Mouse (Mus musculus): ENCODE data around the gene Zfp784. TPM values are rescaled to one million over a fixed set of nuclear protein-coding genes. Genes with fewer than 3 reads are reported as not detected.
"Not testable (repeated sequence)": the region's sequence is repeated elsewhere in the genome, so short reads cannot be mapped to it uniquely, and the experiment has no call there.

The Zfp784 gene
- total and polyA plus RNA-seq, 2 experiments: 2.4 to 2.9 TPM

- no peaks in the 10 kb centered on the region for H3K4me1 ChIP-seq (ENCODE audit: control insufficient read depth, insufficient read depth, low read length)
- 94% methylated on average over 21 of the region's 21 CpGs for WGBS
- peaks cover 3% of the 10 kb centered on the region; the same call in 1 of the 2 replicates for H3K79me2 ChIP-seq (ENCODE audit: control insufficient read depth, insufficient read depth, low read length)
- H3K4me3 ChIP-seq (ENCODE audit: insufficient read depth, low read depth, low read length): no peak overlapping the region
- H3K9ac ChIP-seq (ENCODE audit: low read depth, low read length): no peak overlapping the region
- TF ChIP-seq CTCF (IDR thresholded peaks at IDR 0.05; ENCODE audit: low read depth, low read length) (no peak), POLR2A (IDR thresholded peaks at IDR 0.05; ENCODE audit: extremely low read depth, insufficient read depth, low read length) (no peak)
- H3K27me3 ChIP-seq (ENCODE audit: control insufficient read depth, insufficient read depth, low read length): peaks cover 3% of the 10 kb centered on the region; the same call in 1 of the 2 replicates
- no peak for DNase-seq (ENCODE audit: extremely low read depth, low read depth, low spot score)
- no peak overlapping the region for H3K27ac ChIP-seq (replicated peaks; ENCODE audit: insufficient read depth, low read depth, low read length)
- H3K36me3 ChIP-seq (ENCODE audit: control insufficient read depth, insufficient read depth, low read length): peaks cover 40% of the 10 kb centered on the region
These were observed 8.3 kb downstream of the Zfp784 start for GRCm38 (mm10) chr7:5029946-5030345.

- WGBS: 95% methylated on average over 22 of the region's 22 CpGs
- Histone ChIP-seq H3K27ac (replicated peaks; ENCODE audit: insufficient read depth, low read depth, low read length) (no peak overlapping the region), H3K79me2 (ENCODE audit: control insufficient read depth, insufficient read depth, low read length) (peaks cover 3% of the 10 kb centered on the region; the same call in 1 of the 2 replicates), H3K4me1 (ENCODE audit: control insufficient read depth, insufficient read depth, low read length) (no peaks in the 10 kb centered on the region), H3K4me3 (ENCODE audit: insufficient read depth, low read depth, low read length) (no peak overlapping the region), H3K9ac (ENCODE audit: low read depth, low read length) (no peak overlapping the region), H3K36me3 (ENCODE audit: control insufficient read depth, insufficient read depth, low read length) (peaks cover 40% of the 10 kb centered on the region), H3K27me3 (ENCODE audit: control insufficient read depth, insufficient read depth, low read length) (peaks cover 3% of the 10 kb centered on the region; the same call in 1 of the 2 replicates)
- no peak for TF ChIP-seq POLR2A (IDR thresholded peaks at IDR 0.05; ENCODE audit: extremely low read depth, insufficient read depth, low read length)
- TF ChIP-seq CTCF (IDR thresholded peaks at IDR 0.05; ENCODE audit: low read depth, low read length): no peak
- DNase-seq (ENCODE audit: extremely low read depth, low read depth, low spot score): no peak
These were observed 8.7 kb downstream of the Zfp784 start for GRCm38 (mm10) chr7:5029543-5029942.

DNA sequence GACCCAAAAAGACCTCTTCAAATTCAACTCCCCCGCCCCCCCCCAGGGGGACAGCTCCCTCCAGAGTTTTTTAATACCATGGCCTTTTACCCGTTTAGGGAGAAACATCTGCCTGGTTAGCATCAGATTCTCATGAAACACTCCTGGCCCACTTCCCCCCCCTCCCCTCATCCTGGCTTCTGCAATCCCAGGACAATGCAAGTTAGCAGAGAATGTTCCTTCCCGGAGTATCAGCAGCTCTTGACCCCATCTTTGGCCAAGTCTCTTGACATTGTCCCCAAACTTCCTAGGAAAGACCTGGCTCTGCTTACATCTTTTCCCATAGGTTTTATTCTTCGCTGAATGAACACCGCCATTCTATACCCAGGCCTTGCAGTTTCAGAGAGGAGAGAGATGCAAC lies 17.0 kb downstream of the Zfp784 start:
- peaks cover 4% of the 10 kb centered on the region; the same call in 1 of the 2 replicates for H3K36me3 ChIP-seq (ENCODE audit: control insufficient read depth, insufficient read depth, low read length)
- no peaks in the 10 kb centered on the region for H3K27me3 ChIP-seq (ENCODE audit: control insufficient read depth, insufficient read depth, low read length)
- H3K79me2 ChIP-seq (ENCODE audit: control insufficient read depth, insufficient read depth, low read length): peaks cover 23% of the 10 kb centered on the region; the same call in 1 of the 2 replicates
- TF ChIP-seq POLR2A (IDR thresholded peaks at IDR 0.05; ENCODE audit: extremely low read depth, insufficient read depth, low read length): no peak
- TF ChIP-seq CTCF (IDR thresholded peaks at IDR 0.05; ENCODE audit: low read depth, low read length): no peak
- peak overlapping the region; percentile 66 for H3K4me3 ChIP-seq (ENCODE audit: insufficient read depth, low read depth, low read length)
- 41% methylated on average over 5 of the region's 5 CpGs for WGBS
- peak overlapping the region; percentile 82 for H3K27ac ChIP-seq (replicated peaks; ENCODE audit: insufficient read depth, low read depth, low read length)
- H3K9ac ChIP-seq (ENCODE audit: low read depth, low read length): peak overlapping the region; percentile 10; the same call in 1 of the 2 replicates
- DNase-seq (ENCODE audit: extremely low read depth, low read depth, low spot score): no peak
- H3K4me1 ChIP-seq (ENCODE audit: control insufficient read depth, insufficient read depth, low read length): peaks cover 12% of the 10 kb centered on the region

DNA sequence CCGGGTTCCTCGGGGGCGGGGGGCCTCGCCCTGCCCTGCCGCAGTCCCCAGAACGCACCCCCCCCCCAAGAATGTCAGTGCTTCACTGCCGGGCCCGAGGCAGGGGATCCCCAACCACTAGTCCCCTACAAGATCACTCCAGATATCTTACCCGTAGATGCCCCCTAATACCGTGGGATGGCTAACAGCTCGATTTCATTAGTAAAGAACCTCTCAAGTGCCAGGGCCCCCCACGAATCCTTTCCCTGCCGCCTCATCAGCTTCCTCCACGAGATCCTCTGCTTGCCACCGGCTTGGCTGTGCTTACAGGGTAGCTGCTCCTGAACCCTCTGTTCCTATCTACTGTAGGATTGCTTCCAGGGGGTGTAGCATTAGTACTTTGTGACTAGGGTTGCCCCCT lies 17.6 kb downstream of the Zfp784 start:
- peak overlapping the region; percentile 78 for H3K9ac ChIP-seq (ENCODE audit: low read depth, low read length)
- H3K79me2 ChIP-seq (ENCODE audit: control insufficient read depth, insufficient read depth, low read length): peaks cover 23% of the 10 kb centered on the region; the same call in 1 of the 2 replicates
- H3K27ac ChIP-seq (replicated peaks; ENCODE audit: insufficient read depth, low read depth, low read length): peak overlapping the region; percentile 82
- under 1% methylated on average over 14 of the region's 15 CpGs for WGBS
- H3K4me1 ChIP-seq (ENCODE audit: control insufficient read depth, insufficient read depth, low read length): peaks cover 12% of the 10 kb centered on the region
- H3K36me3 ChIP-seq (ENCODE audit: control insufficient read depth, insufficient read depth, low read length): peaks cover 4% of the 10 kb centered on the region; the same call in 1 of the 2 replicates
- peak overlapping the region; percentile 66 for H3K4me3 ChIP-seq (ENCODE audit: insufficient read depth, low read depth, low read length)
- no peak for DNase-seq (ENCODE audit: extremely low read depth, low read depth, low spot score)
- H3K27me3 ChIP-seq (ENCODE audit: control insufficient read depth, insufficient read depth, low read length): no peaks in the 10 kb centered on the region
- TF ChIP-seq POLR2A (IDR thresholded peaks at IDR 0.05; ENCODE audit: extremely low read depth, insufficient read depth, low read length) (no peak), CTCF (IDR thresholded peaks at IDR 0.05; ENCODE audit: low read depth, low read length) (no peak)

GRCm38 (mm10) chr7:5020000-5020681 lies 18.1 kb downstream of the Zfp784 start, which contains the start of the genes Zfp865 and Ccdc106:
TSS of gene Zfp865 (plus strand) at chr7:5020376.
TSS of gene Ccdc106 (plus strand) at chr7:5020553.
- WGBS: under 1% methylated on average over 49 of the region's 49 CpGs
- H3K79me2 ChIP-seq (ENCODE audit: control insufficient read depth, insufficient read depth, low read length): peaks cover 20% of the 10 kb centered on the region; the same call in 1 of the 2 replicates
- H3K9ac ChIP-seq (ENCODE audit: low read depth, low read length): peak within 1 kb of the TSS; percentile 78
- DNase-seq (ENCODE audit: extremely low read depth, low read depth, low spot score): peak; percentile 94
- peak within 1 kb of the TSS; percentile 66 for H3K4me3 ChIP-seq (ENCODE audit: insufficient read depth, low read depth, low read length)
- H3K27me3 ChIP-seq (ENCODE audit: control insufficient read depth, insufficient read depth, low read length): no peaks in the 10 kb centered on the region
- peak within 1 kb of the TSS; percentile 82 for H3K27ac ChIP-seq (replicated peaks; ENCODE audit: insufficient read depth, low read depth, low read length)
- peaks cover 4% of the 10 kb centered on the region; the same call in 1 of the 2 replicates for H3K36me3 ChIP-seq (ENCODE audit: control insufficient read depth, insufficient read depth, low read length)
- H3K4me1 ChIP-seq (ENCODE audit: control insufficient read depth, insufficient read depth, low read length): peaks cover 12% of the 10 kb centered on the region
- TF ChIP-seq CTCF (IDR thresholded peaks at IDR 0.05; ENCODE audit: low read depth, low read length) (no peak), POLR2A (IDR thresholded peaks at IDR 0.05; ENCODE audit: extremely low read depth, insufficient read depth, low read length) (peak; percentile 45)

GRCm38 (mm10) chr7:5019576-5019975 lies 18.7 kb downstream of the Zfp784 start:
- 0 out of 2 replicates have a peak overlapping the region, but pooled peaks have one; percentile 35 for H3K27ac ChIP-seq (replicated peaks; ENCODE audit: insufficient read depth, low read depth, low read length)
- H3K4me1 ChIP-seq (ENCODE audit: control insufficient read depth, insufficient read depth, low read length): peaks cover 12% of the 10 kb centered on the region
- not testable (repeated sequence) for DNase-seq (ENCODE audit: extremely low read depth, low read depth, low spot score); H3K36me3 ChIP-seq (ENCODE audit: control insufficient read depth, insufficient read depth, low read length); H3K4me3 ChIP-seq (ENCODE audit: insufficient read depth, low read depth, low read length); H3K27me3 ChIP-seq (ENCODE audit: control insufficient read depth, insufficient read depth, low read length)
- peak overlapping the region; percentile 21; the same call in 1 of the 2 replicates for H3K9ac ChIP-seq (ENCODE audit: low read depth, low read length)
- WGBS: 15% methylated on average over 8 of the region's 8 CpGs
- H3K79me2 ChIP-seq (ENCODE audit: control insufficient read depth, insufficient read depth, low read length): peaks cover 20% of the 10 kb centered on the region; the same call in 1 of the 2 replicates

Data from liver, adult 2 months (tissue).